Mouse (Mus musculus): ENCODE data around the gene Mvb12a. TPM values are rescaled to one million over a fixed set of nuclear protein-coding genes. Genes with fewer than 3 reads are reported as not detected.

Gene Mvb12a
- polyA plus RNA-seq, 1 experiment: 72.6 TPM

GRCm38 (mm10) chr8:71574426-71574825 is 31.7 kb downstream of the Mvb12a start:
- Histone ChIP-seq H3K9ac (ENCODE audit: low read depth, poor library complexity, severe bottlenecking) (no peak overlapping the region), H3K36me3 (ENCODE audit: control insufficient read depth, insufficient read depth, low read length, poor library complexity, severe bottlenecking) (no peaks in the 10 kb centered on the region), H3K27ac (ENCODE audit: insufficient read depth, low read length) (no peak overlapping the region), H3K4me3 (ENCODE audit: low read depth, low read length) (no peak overlapping the region), H3K27me3 (ENCODE audit: control insufficient read depth, insufficient read depth, low read length, poor library complexity, severe bottlenecking) (no peaks in the 10 kb centered on the region), H3K9me3 (replicated peaks; ENCODE audit: control insufficient read depth, insufficient read depth, low read length, poor library complexity, severe bottlenecking) (no peaks in the 10 kb centered on the region), H3K4me1 (ENCODE audit: control insufficient read depth, insufficient read depth, low read length) (no peaks in the 10 kb centered on the region)
- no peak for TF ChIP-seq CTCF (IDR thresholded peaks at IDR 0.05; ENCODE audit: low read depth, low read length)
- no peak for TF ChIP-seq POLR2A (IDR thresholded peaks at IDR 0.05; ENCODE audit: insufficient read depth, low read length)
- TF ChIP-seq EP300 (IDR thresholded peaks at IDR 0.05; ENCODE audit: insufficient read depth, low read depth, low read length): no peak

- Histone ChIP-seq H3K9me3 (replicated peaks; ENCODE audit: control insufficient read depth, insufficient read depth, low read length, poor library complexity, severe bottlenecking) (no peaks in the 10 kb centered on the region), H3K27me3 (ENCODE audit: control insufficient read depth, insufficient read depth, low read length, poor library complexity, severe bottlenecking) (no peaks in the 10 kb centered on the region), H3K36me3 (ENCODE audit: control insufficient read depth, insufficient read depth, low read length, poor library complexity, severe bottlenecking) (no peaks in the 10 kb centered on the region), H3K27ac (ENCODE audit: insufficient read depth, low read length) (no peak overlapping the region), H3K4me1 (ENCODE audit: control insufficient read depth, insufficient read depth, low read length) (no peaks in the 10 kb centered on the region), H3K9ac (ENCODE audit: low read depth, poor library complexity, severe bottlenecking) (no peak overlapping the region), H3K4me3 (ENCODE audit: low read depth, low read length) (no peak overlapping the region)
- TF ChIP-seq POLR2A (IDR thresholded peaks at IDR 0.05; ENCODE audit: insufficient read depth, low read length): no peak
- no peak for TF ChIP-seq EP300 (IDR thresholded peaks at IDR 0.05; ENCODE audit: insufficient read depth, low read depth, low read length)
- no peak for TF ChIP-seq CTCF (IDR thresholded peaks at IDR 0.05; ENCODE audit: low read depth, low read length)
Measured at GRCm38 (mm10) chr8:71575020-71575419, 32.3 kb downstream of the Mvb12a start.

- Histone ChIP-seq H3K27ac (ENCODE audit: insufficient read depth, low read length) (no peak overlapping the region), H3K4me1 (ENCODE audit: control insufficient read depth, insufficient read depth, low read length) (peaks cover 2% of the 10 kb centered on the region), H3K9me3 (replicated peaks; ENCODE audit: control insufficient read depth, insufficient read depth, low read length, poor library complexity, severe bottlenecking) (no peaks in the 10 kb centered on the region), H3K9ac (ENCODE audit: low read depth, poor library complexity, severe bottlenecking) (no peak overlapping the region), H3K36me3 (ENCODE audit: control insufficient read depth, insufficient read depth, low read length, poor library complexity, severe bottlenecking) (no peaks in the 10 kb centered on the region), H3K4me3 (ENCODE audit: low read depth, low read length) (no peak overlapping the region), H3K27me3 (ENCODE audit: control insufficient read depth, insufficient read depth, low read length, poor library complexity, severe bottlenecking) (no peaks in the 10 kb centered on the region)
- no peak for TF ChIP-seq POLR2A (IDR thresholded peaks at IDR 0.05; ENCODE audit: insufficient read depth, low read length)
- no peak for TF ChIP-seq EP300 (IDR thresholded peaks at IDR 0.05; ENCODE audit: insufficient read depth, low read depth, low read length)
- TF ChIP-seq CTCF (IDR thresholded peaks at IDR 0.05; ENCODE audit: low read depth, low read length): no peak
Measured at GRCm38 (mm10) chr8:71577856-71578387, 35.2 kb downstream of the Mvb12a start.

- no peak for TF ChIP-seq EP300 (IDR thresholded peaks at IDR 0.05; ENCODE audit: insufficient read depth, low read depth, low read length)
- Histone ChIP-seq H3K9me3 (replicated peaks; ENCODE audit: control insufficient read depth, insufficient read depth, low read length, poor library complexity, severe bottlenecking) (no peaks in the 10 kb centered on the region), H3K27me3 (ENCODE audit: control insufficient read depth, insufficient read depth, low read length, poor library complexity, severe bottlenecking) (no peaks in the 10 kb centered on the region), H3K9ac (ENCODE audit: low read depth, poor library complexity, severe bottlenecking) (peak overlapping the region; percentile 43; the same call in 1 of the 2 replicates), H3K4me1 (ENCODE audit: control insufficient read depth, insufficient read depth, low read length) (peaks cover 2% of the 10 kb centered on the region), H3K27ac (ENCODE audit: insufficient read depth, low read length) (no peak overlapping the region), H3K4me3 (ENCODE audit: low read depth, low read length) (peak overlapping the region; percentile 42; the same call in 1 of the 2 replicates), H3K36me3 (ENCODE audit: control insufficient read depth, insufficient read depth, low read length, poor library complexity, severe bottlenecking) (no peaks in the 10 kb centered on the region)
Measured at GRCm38 (mm10) chr8:71579009-71579408, 36.3 kb downstream of the Mvb12a start.

GRCm38 (mm10) chr8:71579476-71579875 is 36.8 kb downstream of the Mvb12a start:
- Histone ChIP-seq H3K4me3 (ENCODE audit: low read depth, low read length) (peak overlapping the region; percentile 42), H3K27ac (ENCODE audit: insufficient read depth, low read length) (no peak overlapping the region), H3K4me1 (ENCODE audit: control insufficient read depth, insufficient read depth, low read length) (peaks cover 2% of the 10 kb centered on the region), H3K36me3 (ENCODE audit: control insufficient read depth, insufficient read depth, low read length, poor library complexity, severe bottlenecking) (no peaks in the 10 kb centered on the region), H3K27me3 (ENCODE audit: control insufficient read depth, insufficient read depth, low read length, poor library complexity, severe bottlenecking) (no peaks in the 10 kb centered on the region), H3K9ac (ENCODE audit: low read depth, poor library complexity, severe bottlenecking) (peak overlapping the region; percentile 43), H3K9me3 (replicated peaks; ENCODE audit: control insufficient read depth, insufficient read depth, low read length, poor library complexity, severe bottlenecking) (no peaks in the 10 kb centered on the region)
- TF ChIP-seq POLR2A (IDR thresholded peaks at IDR 0.05; ENCODE audit: insufficient read depth, low read length) (no peak), CTCF (IDR thresholded peaks at IDR 0.05; ENCODE audit: low read depth, low read length) (no peak), EP300 (IDR thresholded peaks at IDR 0.05; ENCODE audit: insufficient read depth, low read depth, low read length) (no peak)

- H3K36me3 ChIP-seq (ENCODE audit: control insufficient read depth, insufficient read depth, low read length, poor library complexity, severe bottlenecking): no peaks in the 10 kb centered on the region
- peak overlapping the region; percentile 43 for H3K9ac ChIP-seq (ENCODE audit: low read depth, poor library complexity, severe bottlenecking)
- H3K27ac ChIP-seq (ENCODE audit: insufficient read depth, low read length): peak overlapping the region; percentile 6; the same call in 1 of the 2 replicates
- H3K4me1 ChIP-seq (ENCODE audit: control insufficient read depth, insufficient read depth, low read length): peaks cover 2% of the 10 kb centered on the region
- H3K4me3 ChIP-seq (ENCODE audit: low read depth, low read length): peak overlapping the region; percentile 55
- TF ChIP-seq EP300 (IDR thresholded peaks at IDR 0.05; ENCODE audit: insufficient read depth, low read depth, low read length) (no peak), CTCF (IDR thresholded peaks at IDR 0.05; ENCODE audit: low read depth, low read length) (peak; percentile 45)
- no peaks in the 10 kb centered on the region for H3K9me3 ChIP-seq (replicated peaks; ENCODE audit: control insufficient read depth, insufficient read depth, low read length, poor library complexity, severe bottlenecking)
- no peaks in the 10 kb centered on the region for H3K27me3 ChIP-seq (ENCODE audit: control insufficient read depth, insufficient read depth, low read length, poor library complexity, severe bottlenecking)
Measured at GRCm38 (mm10) chr8:71580201-71580600, 37.5 kb downstream of the Mvb12a start.

Measured in ES-Bruce4 (cell line).